Mouse (Mus musculus) layer of hippocampus, adult 9-10 months (tissue): ENCODE results near the gene Epb41.
A peak's percentile ranks its signal among the peaks of the same experiment; 100 is the strongest.

Experiments
- DNase-seq: peaks from one replicate; pipeline ENCODE4 v3.0.0; 2022; ENCODE audit warnings: low spot score

The Epb41 gene

GRCm38 (mm10) chr4:132074077-132074932, 816 bp downstream of the Epb41 start, which contains the start of gene Gm10300:
Gene Gm10300 (plus strand): TSS chr4:132074697.
- DNase-seq: no peak

GRCm38 (mm10) chr4:132072946-132073345, 2.2 kb downstream of the Epb41 start:
- no peak for DNase-seq

- no peak for DNase-seq
Observed at GRCm38 (mm10) chr4:132072156-132072555, 3.0 kb downstream of the Epb41 start.

DNA sequence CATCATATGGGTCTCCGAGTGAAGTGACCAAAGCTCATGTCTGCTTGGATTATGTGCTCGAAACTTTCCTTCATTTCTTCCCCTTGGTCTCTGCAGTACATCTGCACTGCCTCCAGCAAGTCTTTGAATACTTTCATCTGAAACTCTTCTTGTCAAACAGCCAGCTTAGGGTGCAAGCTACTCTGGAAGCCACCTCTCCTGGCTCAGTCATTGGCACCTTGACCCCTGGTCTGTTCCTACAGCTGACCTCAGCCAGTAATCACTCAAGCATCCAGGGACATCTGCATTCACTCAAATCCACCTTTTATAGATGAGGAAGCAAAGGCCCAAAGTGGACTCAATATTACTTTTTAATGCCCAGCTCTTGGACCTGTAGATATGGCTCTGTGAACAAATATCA, 3.4 kb downstream of the Epb41 start:
- no peak for DNase-seq

GRCm38 (mm10) chr4:132067938-132068235, 7.2 kb downstream of the Epb41 start:
- no peak for DNase-seq

DNA sequence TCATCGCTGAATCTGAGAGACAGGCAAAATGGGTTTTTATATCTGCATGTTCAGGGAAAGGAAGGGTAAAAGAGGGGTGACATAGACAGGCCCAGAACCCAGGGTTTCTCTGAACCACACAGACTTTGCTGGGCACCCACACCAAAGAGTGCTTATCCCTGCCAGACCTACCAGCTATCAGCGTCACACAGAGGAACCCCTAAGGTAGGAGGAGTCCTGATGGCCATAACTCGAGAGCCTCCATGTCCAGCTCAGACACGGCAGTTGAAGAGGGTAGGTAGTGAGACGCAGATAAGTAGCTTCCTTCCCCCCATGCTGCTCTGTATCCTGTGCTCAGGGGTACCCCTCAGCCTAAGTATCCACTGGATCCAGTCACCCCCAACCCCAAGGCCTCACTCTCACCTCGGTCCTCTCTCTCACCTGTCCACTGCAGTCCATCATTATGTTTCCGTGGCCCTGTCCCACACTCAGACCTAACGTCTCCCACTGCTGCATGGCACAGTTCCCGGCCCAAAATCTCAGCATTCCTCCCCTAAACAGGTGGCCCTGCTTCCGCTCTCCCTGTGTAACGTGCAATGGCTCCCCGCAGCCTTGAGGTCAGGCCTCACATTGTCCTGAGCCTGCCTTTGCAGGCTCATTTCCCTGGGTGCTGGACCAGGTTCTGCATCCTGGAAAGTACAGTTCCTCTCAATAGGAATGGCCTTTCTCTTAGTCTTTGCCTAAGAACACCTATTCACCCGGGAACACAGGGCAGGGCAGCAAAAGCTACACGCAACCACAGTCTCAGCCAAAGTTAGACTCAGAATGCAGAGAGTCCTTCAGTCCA, 7.8 kb downstream of the Epb41 start:
- no peak for DNase-seq

DNA sequence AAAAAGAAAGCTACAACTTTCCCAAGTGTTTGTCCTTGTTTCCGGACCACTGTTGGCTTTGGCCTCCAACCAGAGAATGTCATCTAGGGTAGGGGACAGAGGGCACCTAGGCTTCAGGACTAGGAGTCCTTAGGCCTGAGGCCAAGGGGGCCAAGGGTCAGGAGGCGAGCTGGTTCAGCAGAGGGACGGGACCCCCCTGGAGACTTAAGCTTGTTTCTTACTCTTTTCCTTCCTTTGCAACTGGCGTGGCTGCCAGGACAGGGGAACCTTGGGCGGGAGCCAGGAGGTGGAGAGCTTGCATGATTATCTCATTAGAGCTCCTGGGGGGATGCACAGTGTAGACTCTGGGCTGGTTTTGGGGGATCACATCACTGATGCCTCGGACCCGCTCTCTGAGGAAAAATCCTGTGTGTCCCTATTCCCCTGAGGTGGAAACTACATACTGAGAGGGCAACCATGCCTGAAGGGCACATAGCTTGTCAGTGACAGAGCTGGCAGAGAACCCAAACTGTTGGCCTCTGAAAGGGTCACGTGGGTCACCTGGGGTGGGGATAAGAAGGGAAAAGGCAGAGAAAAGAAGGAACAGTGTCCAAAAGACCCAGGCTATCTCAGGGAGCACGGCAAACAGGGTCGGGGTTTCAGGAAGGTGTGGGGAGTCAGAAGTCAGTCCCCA, 8.9 kb downstream of the Epb41 start:
- DNase-seq: no peak

- DNase-seq: no peak
Observed at GRCm38 (mm10) chr4:132065578-132065977, 9.5 kb downstream of the Epb41 start.

DNA sequence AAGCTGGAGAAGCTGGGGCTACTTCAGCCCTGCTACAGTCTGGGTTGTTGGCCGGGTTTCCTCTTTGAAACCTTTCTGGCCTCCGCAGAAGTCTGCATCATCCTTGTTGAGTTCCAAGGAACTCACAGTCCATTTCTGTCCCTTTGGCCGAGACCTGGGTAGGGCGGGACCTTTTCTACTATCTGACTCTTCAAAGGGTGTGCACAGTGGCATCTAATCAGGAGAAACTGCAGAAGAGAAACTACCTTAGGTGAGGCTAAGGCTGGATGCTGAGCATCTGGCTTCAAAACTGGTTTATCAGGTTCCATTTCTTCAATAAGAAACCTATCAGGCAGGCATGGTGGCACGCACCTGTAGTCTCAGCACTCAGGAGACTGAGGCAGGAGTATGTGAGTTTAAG, 10.6 kb downstream of the Epb41 start:
- DNase-seq: no peak

DNA sequence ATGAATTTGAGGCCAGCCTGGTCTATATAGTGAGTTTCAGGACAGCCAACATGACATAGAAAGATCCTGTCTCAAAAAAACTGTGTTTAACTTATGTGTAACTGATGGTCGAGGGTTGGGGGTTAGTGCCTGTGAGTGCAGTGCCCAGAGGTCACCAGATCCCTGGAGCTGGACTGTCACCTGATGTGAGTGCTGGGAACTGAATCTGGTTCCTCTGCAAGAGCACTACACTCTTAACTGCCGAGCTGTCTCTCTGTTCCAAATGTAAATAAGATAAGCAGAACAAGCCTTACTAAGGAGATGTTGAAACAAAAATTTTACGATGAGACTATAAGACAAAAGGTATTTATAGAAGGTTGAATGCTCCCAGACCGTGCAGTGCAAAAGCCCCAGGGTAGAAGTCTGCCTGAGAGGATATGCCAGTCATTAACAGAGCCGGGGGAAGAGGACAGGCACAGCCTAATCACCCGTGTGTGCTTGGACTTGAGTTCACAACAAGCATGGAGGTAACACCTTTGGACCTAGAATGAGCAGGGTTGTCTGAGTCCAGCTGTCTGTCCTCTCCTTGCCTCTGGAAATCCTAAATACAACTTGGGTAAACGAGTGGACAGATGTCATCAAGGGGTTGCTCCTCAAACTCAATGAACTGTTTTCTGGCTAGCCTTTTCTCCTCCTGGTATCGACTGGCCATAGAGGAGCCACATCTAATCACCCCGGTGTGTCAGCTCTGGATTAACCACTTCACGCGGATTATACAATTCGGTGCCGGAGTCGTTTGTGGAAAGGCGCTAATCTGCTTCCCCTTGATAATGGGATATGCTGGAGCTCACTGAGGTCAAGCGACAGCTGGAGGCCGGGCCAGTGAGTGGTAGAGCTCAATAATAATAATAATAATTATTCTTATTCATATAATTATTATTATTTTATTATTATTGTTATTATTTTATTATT, 11.9 kb downstream of the Epb41 start:
- no peak for DNase-seq

DNA sequence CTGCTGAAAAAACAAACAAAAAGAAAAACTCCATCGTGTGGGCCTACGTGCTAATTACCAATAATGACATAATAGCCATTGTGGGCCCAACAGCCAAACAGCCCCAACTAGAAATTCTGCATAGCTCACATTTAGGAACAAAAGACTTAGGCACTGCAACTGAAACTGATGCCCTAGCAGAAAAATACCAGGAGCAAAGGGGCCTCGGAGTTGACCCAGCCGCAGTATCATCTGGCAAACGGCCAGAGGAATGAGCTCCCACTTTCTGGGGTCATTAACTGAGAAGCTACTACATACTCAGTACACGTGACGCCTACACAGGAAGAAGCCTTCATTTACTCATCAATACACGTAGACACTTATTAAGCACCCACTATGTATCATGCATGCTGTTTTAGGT, 12.8 kb downstream of the Epb41 start:
- no peak for DNase-seq

DNA sequence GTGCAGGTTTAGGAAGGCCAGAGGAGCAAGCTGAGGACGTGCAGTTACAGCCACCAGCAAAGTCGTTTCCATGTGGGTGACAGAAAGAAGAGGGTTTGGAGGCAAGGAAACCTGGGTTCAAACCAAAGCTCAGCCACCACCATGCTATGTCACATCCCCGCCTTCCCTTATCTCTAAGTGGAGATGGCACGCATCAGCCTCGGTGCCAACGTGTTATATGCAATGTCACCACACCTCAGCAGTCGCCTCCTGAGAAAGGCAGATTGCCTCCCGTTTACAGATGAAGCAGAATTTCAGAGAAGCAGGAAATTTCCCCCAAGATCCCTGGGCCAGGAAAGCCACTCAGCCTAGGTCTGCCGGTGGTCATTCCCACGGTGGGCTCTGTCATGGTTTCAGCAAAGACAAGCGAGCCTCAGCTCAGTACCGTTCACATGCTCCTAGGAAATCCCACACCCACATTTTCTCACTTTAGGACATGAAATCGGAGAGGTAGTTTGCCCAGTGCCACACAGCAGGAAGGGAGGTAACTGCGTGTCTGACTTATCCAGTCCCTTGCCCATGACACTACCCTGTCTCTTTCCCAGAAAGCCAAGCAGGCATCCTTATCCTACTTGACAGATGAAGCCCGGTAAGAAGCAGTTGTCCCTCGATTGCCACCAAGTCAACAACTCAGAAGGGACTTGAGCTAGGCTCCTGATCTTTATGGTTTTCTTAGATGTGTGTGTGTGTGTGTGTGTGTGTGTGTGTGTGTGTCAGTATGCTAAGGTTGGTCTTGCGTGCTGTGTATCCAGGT, 14.9 kb downstream of the Epb41 start:
- DNase-seq: no peak

- no peak for DNase-seq
Observed at GRCm38 (mm10) chr4:132059541-132059940, 15.6 kb downstream of the Epb41 start.

- DNase-seq: no peak
Observed at GRCm38 (mm10) chr4:132057311-132057710, 17.8 kb downstream of the Epb41 start.

- DNase-seq: no peak
Observed at GRCm38 (mm10) chr4:132051321-132052275, 23.5 kb downstream of the Epb41 start.

GRCm38 (mm10) chr4:132049549-132050200, 25.4 kb downstream of the Epb41 start:
- DNase-seq: no peak

- DNase-seq: peak; percentile 30
Observed at GRCm38 (mm10) chr4:132048995-132049404, 26.1 kb downstream of the Epb41 start.

DNA sequence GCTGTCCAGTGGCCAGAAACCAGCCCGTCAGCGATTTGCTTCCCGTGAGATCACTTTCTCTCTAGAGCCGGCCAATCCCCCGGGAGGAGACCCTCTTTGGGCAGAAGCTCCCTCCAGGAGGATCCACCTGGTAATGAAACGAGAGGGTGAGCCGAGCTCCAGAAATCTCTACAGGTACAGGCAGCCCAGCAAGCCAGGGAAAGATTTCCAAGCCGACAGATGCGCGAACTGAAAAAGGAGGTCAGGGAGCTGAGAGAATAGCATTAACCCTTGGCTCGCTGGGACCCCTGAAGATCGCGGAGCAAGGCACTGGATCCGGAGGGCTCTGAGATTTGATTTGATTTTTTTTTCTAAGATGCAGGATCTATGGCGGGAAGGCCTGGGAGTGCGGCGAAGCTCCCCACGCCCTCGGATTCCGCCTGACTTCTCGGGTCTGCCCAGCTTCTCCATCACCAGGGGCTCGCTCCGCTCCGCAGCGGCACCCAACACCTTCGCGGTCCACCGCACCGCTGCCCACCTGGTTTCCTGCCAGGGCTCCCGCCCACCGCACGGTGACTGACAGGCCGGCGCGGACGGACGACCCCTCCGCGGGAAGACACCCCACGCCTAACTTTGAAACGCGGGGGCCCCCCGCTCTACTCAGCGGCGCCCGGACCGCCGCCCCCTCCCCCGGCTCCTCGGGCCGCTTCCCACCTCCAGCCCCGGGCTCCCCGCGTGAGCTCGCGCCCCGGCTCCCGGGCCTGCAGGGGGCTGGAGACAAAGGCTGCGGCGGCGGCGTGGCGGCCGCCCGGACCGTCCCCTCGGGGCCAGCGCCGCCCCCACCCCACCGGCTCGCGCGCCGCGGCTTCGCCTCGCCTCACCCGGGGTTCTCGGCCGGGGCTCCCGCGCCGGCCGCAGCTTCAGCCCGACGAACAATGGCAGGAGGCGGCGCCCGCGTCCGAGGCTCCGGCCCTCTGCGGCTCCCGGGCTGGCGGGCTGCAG, 26.8 kb downstream of the Epb41 start:
- DNase-seq: no peak
